Mouse (Mus musculus): ENCODE data around the gene Gm6351.
"Not testable (repeated sequence)": the region's sequence is repeated elsewhere in the genome, so short reads cannot be mapped to it uniquely, and the experiment has no call there.

The Gm6351 gene

GRCm38 (mm10) chr5:94076085-94076484, at the start of gene Gm6351:
Gm6351 (plus strand) TSS chr5:94076385.
- DNase-seq: not testable (repeated sequence)

GRCm38 (mm10) chr5:94070445-94070844, 5.7 kb upstream of the Gm6351 start, which contains the start of gene BC061212:
BC061212 (minus strand) TSS chr5:94070545.
- not testable (repeated sequence) for DNase-seq
